Mouse (Mus musculus) liver, adult 2 months (tissue): ENCODE results near the gene Usp3. TPM values are rescaled to one million over a fixed set of nuclear protein-coding genes. Genes with fewer than 3 reads are reported as not detected.

ENCODE experiments used
- DNase-seq: peaks from one replicate; pipeline ENCODE4 v3.0.0-alpha.2; 2011; ENCODE audit warnings: low read depth, low spot score; ENCODE audit errors: extremely low read depth
- H3K27ac ChIP-seq: fragments of 200-500 bp; replicated peaks from 2 replicates; pipeline ENCODE4 v1.5.1; 2012; ENCODE audit warnings: low read depth, mild to moderate bottlenecking, control low read depth, inconsistent platforms, low read length; ENCODE audit not compliant: insufficient read depth
- H3K27me3 ChIP-seq: fragments of 200-500 bp; 2 replicates; pipeline ENCODE4 v1.6.1; 2012; ENCODE audit warnings: mild to moderate bottlenecking, moderate library complexity, low read length, inconsistent platforms; ENCODE audit not compliant: control insufficient read depth, insufficient read depth
- H3K36me3 ChIP-seq: fragments of 200-500 bp; 2 replicates; pipeline ENCODE4 v1.6.1; 2012; ENCODE audit warnings: low read length, inconsistent platforms; ENCODE audit not compliant: control insufficient read depth, insufficient read depth
- H3K4me1 ChIP-seq: fragments of 200-500 bp; 2 replicates; pipeline ENCODE4 v1.6.1; 2011; ENCODE audit warnings: low read length; ENCODE audit not compliant: control insufficient read depth, insufficient read depth
- H3K4me3 ChIP-seq: fragments of 200-500 bp; 2 replicates; pipeline ENCODE4 v1.5.1; 2011; ENCODE audit warnings: low read depth, mild to moderate bottlenecking, control low read depth, low read length, moderate library complexity; ENCODE audit not compliant: insufficient read depth
- H3K79me2 ChIP-seq: fragments of 200-500 bp; 2 replicates; pipeline ENCODE4 v1.6.1; 2012; ENCODE audit warnings: inconsistent platforms, mild to moderate bottlenecking, low read length, moderate library complexity; ENCODE audit not compliant: control insufficient read depth, insufficient read depth
- H3K9ac ChIP-seq: fragments of 200-500 bp; 2 replicates; pipeline ENCODE4 v1.6.1; 2012; ENCODE audit warnings: low read depth, mild to moderate bottlenecking, control low read depth, inconsistent platforms, low read length
- CTCF ChIP-seq: fragments of 200-500 bp; IDR thresholded peaks from 2 replicates; pipeline ENCODE4 v1.5.1; 2011; ENCODE audit warnings: low read depth, low read length, control low read depth
- POLR2A ChIP-seq: fragments of 200-500 bp; IDR thresholded peaks from 2 replicates; pipeline ENCODE4 v1.6.1; 2011; ENCODE audit warnings: low read length, control low read depth; ENCODE audit not compliant: insufficient read depth; ENCODE audit errors: extremely low read depth
- WGBS: fragments of 180-500 bp; shearing (Covaris S2); methylation state at CpG from one replicate; pipeline ENCODE4 v1.1.7; 2018; 5-methylcytosine and 5-hydroxymethylcytosine counted together
- polyA plus RNA-seq: library from polyadenylated mRNA; depleted of rRNA; stranded (reverse); fragments of >200 nt; gene quantifications from 2 replicates; pipeline ENCODE4 v1.2.3, GENCODE M21; 2012
- total RNA-seq: library from RNA; depleted of rRNA; stranded (reverse); fragments of >200 nt; gene quantifications from 2 replicates; pipeline ENCODE4 v1.2.3, GENCODE M21; 2014

Gene Usp3
- total and polyA plus RNA-seq, 2 experiments: 11.2 to 37.7 TPM

DNA sequence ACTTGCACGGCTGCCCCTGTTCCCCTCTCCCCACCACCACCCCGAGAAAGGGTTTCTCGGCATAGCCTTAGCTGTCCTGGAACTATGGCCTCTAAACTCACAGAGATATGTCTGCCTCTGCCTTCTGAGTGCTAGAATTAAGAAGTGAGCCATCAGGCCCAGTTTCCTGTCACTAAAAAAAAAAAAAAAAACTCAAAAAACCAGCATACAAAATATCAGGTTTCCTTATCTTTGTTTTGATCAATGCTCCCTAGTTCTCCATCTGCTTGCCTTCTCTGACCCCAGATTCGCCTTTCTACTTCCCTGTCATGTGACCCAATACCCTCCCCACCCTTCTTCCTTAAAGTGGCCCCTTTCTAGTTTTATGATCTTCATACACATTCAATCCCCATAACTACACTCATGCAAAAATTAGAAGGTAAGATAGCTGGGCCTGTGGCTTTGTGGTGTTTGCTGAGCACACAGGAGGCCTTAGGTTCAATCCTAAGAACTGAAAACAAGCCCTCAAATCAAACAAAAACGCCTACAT is 15.9 kb upstream of the Usp3 start:
- Histone ChIP-seq H3K27ac (no peak overlapping the region), H3K4me1 (peaks cover 19% of the 10 kb centered on the region), H3K9ac (no peak overlapping the region), H3K36me3 (no peaks in the 10 kb centered on the region), H3K79me2 (no peaks in the 10 kb centered on the region), H3K27me3 (no peaks in the 10 kb centered on the region), H3K4me3 (no peak overlapping the region)
- 83% methylated on average over 5 of the region's 5 CpGs for WGBS
- DNase-seq: no peak
- no peak for TF ChIP-seq CTCF

- Histone ChIP-seq H3K27me3 (no peaks in the 10 kb centered on the region), H3K27ac (peak overlapping the region; percentile 50), H3K4me1 (peaks cover 21% of the 10 kb centered on the region), H3K36me3 (no peaks in the 10 kb centered on the region), H3K4me3 (no peak overlapping the region), H3K9ac (peak overlapping the region; percentile 41), H3K79me2 (no peaks in the 10 kb centered on the region)
- WGBS: 27% methylated on average over 12 of the region's 12 CpGs
- DNase-seq: no peak
- TF ChIP-seq CTCF: no peak
- TF ChIP-seq POLR2A: no peak
Observed at GRCm38 (mm10) chr9:66606851-66607250, 13.9 kb upstream of the Usp3 start.

DNA sequence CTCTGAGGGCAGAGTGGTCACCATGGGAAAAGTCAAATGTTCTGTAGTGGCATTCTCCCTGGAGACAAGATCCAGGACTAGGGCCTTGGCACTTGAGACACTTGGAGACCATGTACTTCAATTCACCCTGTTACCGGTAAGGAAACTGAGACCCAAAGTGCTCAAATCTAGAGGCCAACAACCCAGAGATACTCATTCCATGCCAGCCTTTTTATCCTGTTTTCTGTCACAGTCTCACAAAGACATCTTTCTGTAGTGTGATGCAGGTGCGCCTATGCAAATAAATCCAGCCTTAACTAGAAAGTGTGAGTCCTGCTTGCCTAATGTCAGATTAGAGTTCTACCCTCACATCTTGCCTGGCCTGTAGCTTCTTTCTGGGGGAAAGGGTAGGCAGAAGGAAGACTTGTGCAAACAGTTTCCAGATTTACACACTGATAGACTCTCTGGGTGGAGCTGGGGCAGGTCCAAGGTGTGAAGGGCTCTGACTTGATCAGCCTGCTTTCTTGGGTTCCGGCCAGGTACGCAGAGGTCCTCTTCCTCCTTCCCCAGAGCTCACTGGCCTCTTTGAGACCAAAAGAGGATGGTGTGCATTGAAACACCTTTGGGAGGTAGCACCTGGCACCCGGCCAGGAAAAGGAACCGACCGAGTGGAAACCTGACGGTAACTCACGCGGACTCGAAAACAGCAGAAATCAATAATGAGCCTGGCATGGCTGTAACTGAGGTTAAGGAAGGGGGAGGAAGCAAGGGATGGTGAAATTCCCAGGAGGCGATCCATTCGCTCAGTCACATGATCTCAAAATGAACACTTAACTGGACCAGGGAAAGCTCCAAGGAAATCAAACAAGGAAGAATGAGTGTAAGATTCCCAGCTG is 13.2 kb upstream of the Usp3 start:
- no peaks in the 10 kb centered on the region for H3K27me3 ChIP-seq
- no peak overlapping the region for H3K9ac ChIP-seq
- no peaks in the 10 kb centered on the region for H3K36me3 ChIP-seq
- DNase-seq: peak; percentile 94
- TF ChIP-seq POLR2A (no peak), CTCF (no peak)
- H3K4me1 ChIP-seq: peaks cover 21% of the 10 kb centered on the region
- no peaks in the 10 kb centered on the region for H3K79me2 ChIP-seq
- WGBS: 27% methylated on average over 13 of the region's 13 CpGs
- no peak overlapping the region for H3K4me3 ChIP-seq
- peak overlapping the region; percentile 99 for H3K27ac ChIP-seq

- TF ChIP-seq POLR2A (no peak), CTCF (no peak)
- WGBS: 47% methylated on average over 8 of the region's 8 CpGs
- no peaks in the 10 kb centered on the region for H3K27me3 ChIP-seq
- H3K4me3 ChIP-seq: no peak overlapping the region
- peak overlapping the region; percentile 99 for H3K27ac ChIP-seq
- peaks cover 30% of the 10 kb centered on the region for H3K4me1 ChIP-seq
- no peaks in the 10 kb centered on the region for H3K79me2 ChIP-seq
- no peaks in the 10 kb centered on the region for H3K36me3 ChIP-seq
- DNase-seq: peak; percentile 96
- H3K9ac ChIP-seq: peak overlapping the region; percentile 42; the same call in 1 of the 2 replicates
Observed at GRCm38 (mm10) chr9:66604349-66605206, 11.6 kb upstream of the Usp3 start.

DNA sequence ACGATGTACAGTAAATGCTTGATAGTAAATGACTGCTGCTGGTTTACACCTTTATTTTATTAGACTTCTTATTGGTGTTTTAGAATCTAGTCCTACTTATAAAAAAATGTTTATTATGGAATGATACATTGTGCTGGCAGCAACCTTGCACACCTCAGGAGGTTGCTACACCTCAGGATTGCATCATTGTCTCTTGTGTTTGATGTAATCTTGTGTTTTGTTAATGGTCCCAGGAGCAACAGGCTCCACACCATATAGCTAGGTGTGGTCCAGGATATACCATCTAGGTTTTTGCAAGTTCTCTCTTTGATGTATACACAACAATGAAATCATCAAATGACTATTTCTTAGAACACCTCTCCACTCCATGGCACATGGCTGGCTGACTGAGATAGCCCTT is 11.0 kb upstream of the Usp3 start:
- H3K27ac ChIP-seq: peak overlapping the region; percentile 99
- DNase-seq: peak; percentile 70
- 92% methylated on average over 1 of the region's 1 CpGs for WGBS

More for the DNA sequence above, 11.0 kb upstream of the Usp3 start:
- TF ChIP-seq POLR2A (no peak), CTCF (no peak)
- Histone ChIP-seq H3K4me3 (no peak overlapping the region), H3K4me1 (peaks cover 31% of the 10 kb centered on the region), H3K9ac (no peak overlapping the region; the same call in 1 of the 2 replicates), H3K79me2 (no peaks in the 10 kb centered on the region), H3K27me3 (no peaks in the 10 kb centered on the region), H3K36me3 (no peaks in the 10 kb centered on the region)
